Mouse (Mus musculus) c-Kit-positive CD71-positive TER-119-positive erythroid progenitor cells, embryonic 14.5 days (primary cell): ENCODE data around the gene Zdhhc16.
"Not testable (repeated sequence)": the region's sequence is repeated elsewhere in the genome, so short reads cannot be mapped to it uniquely, and the experiment has no call there.

Experiments
- DNase-seq: peaks from one replicate; pipeline ENCODE4 v3.0.0-alpha.2; 2013; ENCODE audit warnings: low spot score

The Zdhhc16 gene

GRCm38 (mm10) chr19:41913774-41914591 lies 19.3 kb upstream of the Zdhhc16 start:
- no peak for DNase-seq

- DNase-seq = not testable (repeated sequence)
Observed at GRCm38 (mm10) chr19:41914592-41914882, 18.7 kb upstream of the Zdhhc16 start.

DNA sequence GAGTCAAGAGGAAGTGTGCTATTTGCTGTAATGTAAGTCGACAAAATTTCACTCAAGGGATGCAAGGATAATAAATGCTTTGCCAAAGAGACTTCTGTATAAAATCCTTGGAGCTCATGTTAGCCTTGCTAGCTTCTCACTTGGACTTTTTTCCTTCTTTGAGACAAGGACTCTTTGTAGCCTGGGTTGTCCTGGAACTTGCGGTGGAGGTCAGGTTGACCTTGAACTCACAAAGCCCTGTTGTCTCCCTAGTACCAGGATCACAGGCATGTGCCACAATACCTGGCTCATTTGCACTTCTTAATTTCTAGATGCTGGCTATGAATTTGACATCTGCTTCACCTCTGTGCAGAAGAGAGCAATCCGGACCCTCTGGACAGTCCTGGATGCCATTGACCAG lies 18.0 kb upstream of the Zdhhc16 start:
- no peak for DNase-seq

DNA sequence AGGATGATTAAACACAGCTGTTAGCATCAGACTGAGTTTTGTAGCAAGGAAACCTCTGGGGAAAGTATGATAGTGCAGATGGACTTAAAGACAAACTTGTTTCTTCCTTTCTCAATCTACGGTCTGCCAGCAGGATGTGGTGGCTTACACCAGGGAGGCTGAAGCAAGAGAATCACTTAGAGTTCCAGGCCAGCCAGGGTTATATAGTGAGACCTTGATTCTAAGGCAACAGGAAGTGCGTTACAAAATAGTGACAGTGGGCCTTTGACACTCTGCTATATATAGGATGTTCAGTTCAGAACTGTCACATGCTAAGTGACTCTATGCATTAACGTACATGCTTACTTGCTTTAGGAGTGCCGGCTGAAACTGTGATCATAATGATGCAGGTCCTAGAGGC lies 16.4 kb upstream of the Zdhhc16 start:
- DNase-seq = no peak

DNA sequence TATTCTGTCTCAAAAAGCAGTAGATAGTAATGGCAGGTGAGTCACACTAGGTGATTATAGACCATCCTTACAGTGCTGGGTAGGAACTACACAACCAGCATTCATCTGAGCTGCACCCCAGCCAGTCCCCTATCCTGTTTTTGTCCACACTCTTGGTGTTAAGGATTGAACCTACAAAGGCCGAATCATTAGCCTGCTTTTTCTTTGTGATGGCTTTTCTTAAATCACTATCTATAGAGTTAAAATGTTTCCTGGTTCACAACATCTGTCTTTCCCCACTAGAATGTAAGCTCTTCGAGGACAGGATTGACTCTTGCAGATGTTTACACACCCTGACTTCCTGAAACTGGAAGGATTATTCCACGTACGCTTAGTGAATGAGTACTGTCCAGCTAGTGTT lies 13.8 kb upstream of the Zdhhc16 start:
- DNase-seq = no peak

DNA sequence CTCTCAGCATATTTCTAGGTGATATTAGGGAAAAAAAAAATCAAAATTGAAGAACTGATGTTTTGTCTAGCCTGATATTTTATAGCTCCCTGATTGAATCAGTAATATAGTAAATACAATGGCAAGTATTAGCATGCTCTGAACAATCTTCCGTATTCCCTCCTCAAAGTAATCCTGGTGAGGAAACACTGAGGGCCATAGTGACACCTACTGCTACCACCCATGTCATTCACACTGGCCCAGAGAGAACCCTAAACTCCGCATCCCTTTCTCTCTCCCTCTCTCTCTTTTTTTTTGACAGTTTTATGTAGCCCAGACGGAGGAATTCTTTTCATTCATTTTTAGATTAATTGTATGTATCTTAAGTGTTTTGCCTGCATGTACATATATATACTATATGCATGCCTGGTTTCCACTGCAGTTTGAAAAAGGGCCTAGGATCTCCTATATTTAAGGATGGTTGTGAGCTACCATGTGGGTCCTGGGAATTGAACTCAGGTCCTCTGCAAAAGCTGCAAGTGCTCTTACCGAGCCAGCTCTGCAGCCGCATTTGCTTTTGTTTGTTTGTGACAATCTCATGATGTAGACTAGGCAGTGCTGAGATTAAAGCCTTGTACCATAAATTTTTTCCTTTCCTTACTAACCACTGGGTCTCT lies 12.7 kb upstream of the Zdhhc16 start:
- DNase-seq = no peak

GRCm38 (mm10) chr19:41932686-41933085 lies 594 bp upstream of the Zdhhc16 start:
- peak; percentile 36 for DNase-seq

- DNase-seq = peak; percentile 44
Observed at GRCm38 (mm10) chr19:41934124-41934523, 844 bp downstream of the Zdhhc16 start.

GRCm38 (mm10) chr19:41935921-41936320 lies 2.6 kb downstream of the Zdhhc16 start:
- no peak for DNase-seq

GRCm38 (mm10) chr19:41938539-41938938 lies 5.3 kb downstream of the Zdhhc16 start:
- no peak for DNase-seq

GRCm38 (mm10) chr19:41943841-41944240 lies 10.6 kb downstream of the Zdhhc16 start:
- DNase-seq = no peak

DNA sequence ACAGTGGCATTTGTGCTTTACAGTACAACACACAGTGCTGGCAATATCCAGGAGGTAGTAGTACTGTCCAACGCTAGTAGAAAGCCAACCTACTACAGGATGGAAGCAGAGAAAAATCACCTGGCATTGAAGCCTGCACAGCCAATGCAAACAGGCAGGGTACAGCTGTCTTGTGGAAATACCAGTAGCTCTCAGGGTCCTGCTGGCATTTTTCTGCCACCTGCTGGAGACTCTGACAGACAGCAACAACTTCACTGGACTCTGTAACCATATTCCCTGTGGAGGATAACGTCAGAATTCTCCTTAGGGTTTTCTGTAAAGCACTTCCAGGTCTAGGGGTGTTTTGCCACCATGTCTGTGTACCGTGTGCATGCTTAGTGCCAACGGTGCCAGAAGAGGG lies 19.0 kb downstream of the Zdhhc16 start:
- no peak for DNase-seq

GRCm38 (mm10) chr19:41953574-41953973 lies 20.3 kb downstream of the Zdhhc16 start:
- DNase-seq = no peak

GRCm38 (mm10) chr19:41969618-41970017 lies 36.3 kb downstream of the Zdhhc16 start:
- no peak for DNase-seq

DNA sequence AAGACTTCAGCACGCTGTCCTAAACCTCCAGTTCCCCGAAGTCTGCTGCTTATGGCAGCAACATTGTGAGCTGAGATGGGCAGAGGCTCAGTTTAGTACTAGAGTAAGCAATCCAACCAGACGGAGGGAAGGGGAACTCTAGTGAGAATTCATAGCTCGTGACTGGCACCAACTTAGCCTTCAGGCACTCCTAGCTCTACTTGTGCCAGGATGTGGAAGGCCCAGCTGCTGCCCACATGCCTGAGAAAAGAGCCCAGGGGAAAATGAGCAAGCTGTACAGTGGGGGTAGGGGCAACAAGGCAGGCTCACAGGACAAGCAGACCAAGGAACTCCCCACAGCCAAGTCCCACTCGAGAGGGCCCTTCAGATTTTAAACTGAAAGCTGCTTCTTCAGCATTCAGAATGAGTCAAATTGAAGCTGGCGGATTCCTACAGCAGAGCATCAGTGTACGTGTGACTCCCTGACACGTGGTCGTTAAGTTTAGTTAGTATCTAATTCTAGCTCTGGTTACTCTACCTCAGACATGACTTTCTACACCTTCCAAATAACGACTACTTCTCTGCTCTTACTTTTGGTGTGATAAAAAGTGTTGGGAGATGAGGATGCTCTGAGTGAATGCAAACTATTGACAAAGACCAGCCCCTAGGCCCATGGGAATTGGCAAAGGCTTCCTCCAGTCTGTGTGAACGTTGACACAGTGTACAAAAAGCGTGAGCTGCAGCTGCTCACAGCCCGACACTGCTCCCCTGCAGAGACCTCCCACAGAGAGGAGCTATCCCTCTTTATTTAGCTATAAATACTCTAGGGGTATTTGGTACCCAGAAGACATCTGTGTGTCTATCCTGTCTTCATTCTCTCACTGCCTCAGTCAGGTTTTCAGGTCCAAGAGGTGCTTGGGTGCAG lies 40.9 kb downstream of the Zdhhc16 start:
- DNase-seq = no peak

DNA sequence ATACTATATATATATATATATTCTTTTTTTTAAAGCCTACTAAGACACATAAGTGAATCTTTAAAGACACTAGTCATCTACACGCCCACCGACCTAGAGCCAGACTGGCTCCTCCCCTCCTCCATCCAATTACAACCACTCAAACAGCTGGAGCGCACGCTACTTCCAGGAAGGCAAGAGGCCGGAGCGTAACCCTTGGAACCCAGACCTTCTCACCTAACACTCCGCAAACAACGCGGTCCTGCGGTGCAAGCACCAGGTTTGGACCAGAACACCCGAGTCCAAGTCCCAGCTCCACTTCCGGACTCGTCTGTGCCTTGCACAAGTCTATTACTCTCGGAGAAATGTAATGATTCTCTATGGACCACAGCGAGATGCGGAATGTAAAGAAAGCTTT lies 47.1 kb downstream of the Zdhhc16 start:
- DNase-seq = peak; percentile 57

DNA sequence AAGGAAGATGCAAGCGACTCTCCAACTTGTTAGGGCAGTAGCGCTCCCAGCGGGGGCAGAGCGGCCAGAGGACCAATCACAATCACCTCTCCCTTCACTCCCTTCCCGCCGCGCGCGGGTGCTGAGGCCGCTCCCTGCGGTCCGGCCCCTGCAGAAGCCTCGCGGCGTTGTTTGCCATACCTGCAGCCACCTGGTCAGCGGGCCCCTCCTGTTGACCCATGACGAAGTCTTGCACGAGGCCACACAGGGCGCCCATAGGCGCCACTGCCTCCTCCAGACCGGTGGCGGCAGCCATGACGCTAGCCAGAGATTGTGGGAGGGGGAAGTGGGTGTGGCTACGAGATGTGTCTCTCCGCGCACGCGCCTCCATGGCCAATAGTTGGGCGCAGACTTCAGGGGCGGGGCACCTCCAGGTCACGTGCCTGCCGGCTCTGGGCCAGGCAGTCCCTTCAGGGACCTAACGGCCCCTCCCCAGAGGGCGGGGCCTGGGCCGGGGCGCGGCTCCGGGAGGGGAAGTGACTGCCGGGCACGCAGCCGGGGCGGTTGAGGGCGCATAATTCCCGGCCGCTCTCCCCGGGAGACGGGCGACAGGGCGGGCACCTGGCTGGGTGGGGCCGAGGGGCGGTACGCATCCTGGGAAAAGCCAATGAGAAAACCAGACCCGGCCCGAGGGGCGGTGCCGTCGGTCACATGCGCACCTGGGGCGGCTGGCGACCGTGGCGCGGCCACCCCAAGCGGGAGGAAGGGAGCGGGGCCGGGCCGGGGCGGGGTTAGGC lies 47.7 kb downstream of the Zdhhc16 start, which contains the start of gene Mms19:
Gene Mms19 (minus strand): TSS at position 339 of the 776 bp plus-strand sequence.
- DNase-seq = peak; percentile 98

DNA sequence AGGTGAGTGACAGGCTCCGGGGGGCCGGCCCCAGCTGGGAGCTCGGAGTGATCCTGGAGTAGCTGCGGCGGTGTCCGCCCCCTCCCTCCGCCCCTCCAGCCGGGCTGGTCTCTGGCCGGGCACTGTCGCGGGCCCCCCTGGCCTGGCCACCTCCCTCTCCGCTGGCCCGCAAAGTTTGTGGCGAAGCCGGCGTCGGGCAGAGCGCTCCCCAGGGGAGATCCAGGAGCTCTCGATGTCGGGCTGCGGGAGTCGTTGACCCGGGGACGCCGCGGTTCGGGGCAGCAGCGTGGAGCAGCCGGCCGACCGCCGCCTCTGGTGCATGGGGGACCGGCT lies 48.3 kb downstream of the Zdhhc16 start, which contains the start of gene Ubtd1:
Gene Ubtd1 (plus strand): TSS at position 169 of the 333 bp plus-strand sequence.
- no peak for DNase-seq

- DNase-seq = peak; percentile 15
Observed at GRCm38 (mm10) chr19:41981931-41982790, 48.9 kb downstream of the Zdhhc16 start.

DNA sequence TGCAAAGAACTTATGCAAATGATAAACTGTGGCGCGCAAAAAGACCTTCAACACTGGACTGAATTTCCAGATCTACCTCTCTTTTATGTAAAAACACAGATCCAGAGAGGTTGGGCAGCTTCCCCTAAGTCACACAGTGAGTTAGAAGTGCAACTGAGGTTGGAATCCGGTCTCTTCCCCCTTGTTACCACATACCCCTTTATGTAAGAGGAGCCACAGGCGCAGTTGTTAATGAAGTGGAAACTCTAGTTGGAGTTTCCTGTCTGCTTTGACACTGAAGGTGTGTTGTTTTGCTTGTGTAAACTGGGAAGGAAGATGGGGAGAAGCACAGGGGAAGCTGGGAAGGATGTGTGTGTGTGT lies 49.5 kb downstream of the Zdhhc16 start:
- DNase-seq = no peak

GRCm38 (mm10) chr19:41985994-41986393 lies 52.7 kb downstream of the Zdhhc16 start:
- no peak for DNase-seq
